Mouse (Mus musculus) liver, embryonic 14.5 days (tissue): ENCODE measurements around the gene Evl. TPM values are rescaled to one million over a fixed set of nuclear protein-coding genes. Genes with fewer than 3 reads are reported as not detected.
A peak's percentile ranks its signal among the peaks of the same experiment; 100 is the strongest.

Experiments used
- ATAC-seq: fragments of 200-750 bp; cut with Nextera tagmentation; 2 replicates; pipeline ENCODE4 v1.8.0; 2017; ENCODE audit warnings: moderate number of reproducible peaks, mild to moderate bottlenecking, moderate library complexity; ENCODE audit not compliant: insufficient read depth
- DNase-seq, 3 experiments: peaks; one replicate each; pipeline ENCODE4 v3.0.0-alpha.2; 2012 to 2013; ENCODE audit warnings: low read depth in 3 of 3, low spot score in 3 of 3
- H3K27ac ChIP-seq: fragments of 300-500 bp; sonication (generic); 2 replicates; pipeline ENCODE4 v1.5.1; 2014; ENCODE audit warnings: moderate library complexity, mild to moderate bottlenecking, control low read depth, inconsistent platforms
- H3K27me3 ChIP-seq: fragments of 300-500 bp; sonication (generic); 2 replicates; pipeline ENCODE4 v1.6.1; 2014; ENCODE audit warnings: mild to moderate bottlenecking, low read length, moderate library complexity; ENCODE audit not compliant: control insufficient read depth, insufficient read depth
- H3K36me3 ChIP-seq: fragments of 300-500 bp; sonication (generic); replicated peaks from 2 replicates; pipeline ENCODE4 v1.6.1; 2014; ENCODE audit warnings: low read depth; ENCODE audit not compliant: control insufficient read depth, insufficient read depth
- H3K4me1 ChIP-seq, 2 experiments: fragments of 200-500 bp in 1 of 2; fragments of 300-500 bp in 1 of 2; sonication (generic) in 1 of 2; replicated peaks; 2 replicates each; pipeline ENCODE4 v1.6.1; 2012 to 2014; ENCODE audit warnings: antibody characterized with exemption in 1 of 2, inconsistent platforms in 1 of 2, low read length in 1 of 2; ENCODE audit not compliant: control insufficient read depth in 2 of 2, insufficient read depth in 2 of 2
- H3K4me2 ChIP-seq: fragments of 300-500 bp; sonication (generic); 2 replicates; pipeline ENCODE4 v1.6.1; 2014; ENCODE audit warnings: low read depth, mild to moderate bottlenecking, control low read depth, moderate library complexity
- H3K4me3 ChIP-seq, 2 experiments: fragments of 200-500 bp in 1 of 2; fragments of 300-500 bp in 1 of 2; sonication (generic) in 1 of 2; 2 replicates each; pipeline ENCODE4 v1.5.1; 2012 to 2014; ENCODE audit warnings: low read depth in 2 of 2, low read length in 2 of 2, mild to moderate bottlenecking in 2 of 2, control low read depth in 1 of 2, inconsistent platforms in 1 of 2, moderate library complexity in 1 of 2; ENCODE audit not compliant: insufficient read depth in 1 of 2
- H3K9ac ChIP-seq: fragments of 300-500 bp; sonication (generic); replicated peaks from 2 replicates; pipeline ENCODE4 v1.6.1; 2014; ENCODE audit warnings: mild to moderate bottlenecking, control low read depth, moderate library complexity
- H3K9me3 ChIP-seq: fragments of 300-500 bp; sonication (generic); 2 replicates; pipeline ENCODE4 v1.6.1; 2016; ENCODE audit warnings: low read length, mixed read lengths; ENCODE audit not compliant: control insufficient read depth
- CTCF ChIP-seq: IDR thresholded peaks from 2 replicates; pipeline ENCODE4 v1.5.1; 2016; ENCODE audit warnings: antibody characterized with exemption, low read depth, control low read depth
- EP300 ChIP-seq: IDR thresholded peaks from 2 replicates; pipeline ENCODE4 v1.6.1; 2016; ENCODE audit warnings: antibody characterized with exemption, low read depth
- WGBS: fragments of 180-500 bp; shearing (Covaris S2); extraction: QIAGEN DNeasy Blood & Tissue Kit; methylation state at CpG from one replicate; pipeline ENCODE4 v1.1.7; 2014; ENCODE audit not compliant: insufficient replicate concordance; 5-methylcytosine and 5-hydroxymethylcytosine counted together
- polyA plus RNA-seq, 2 experiments: library from polyadenylated mRNA; depleted of rRNA in 1 of 2; stranded (reverse) in 1 of 2; unstranded in 1 of 2; fragments of >200 nt; fragmentation: Nextera tagmentation in 1 of 2; extraction: Ambion mirVana in 1 of 2; gene quantifications; 2 replicates each; pipeline versions ENCODE4 v1.2.1 to v1.2.3; 2012 to 2014

The Evl gene
- polyA plus RNA-seq, 2 experiments = 7.0 to 15.9 TPM

GRCm38 (mm10) chr12:108700037-108700436, 145.5 kb downstream of the Evl start:
- no peak for DNase-seq
- Histone ChIP-seq H3K27ac (no peak overlapping the region), H3K4me2 (no peak overlapping the region)

GRCm38 (mm10) chr12:108701221-108701620, 146.7 kb downstream of the Evl start:
- no peaks in the 10 kb centered on the region for H3K36me3 ChIP-seq
- no peaks in the 10 kb centered on the region for H3K9me3 ChIP-seq
- no peak overlapping the region for H3K9ac ChIP-seq
- TF ChIP-seq CTCF = no peak
- no peak for TF ChIP-seq EP300
- no peak overlapping the region for H3K4me3 ChIP-seq
- no peak overlapping the region for H3K27ac ChIP-seq
- H3K27me3 ChIP-seq = peaks cover 18% of the 10 kb centered on the region
- WGBS = 26% methylated on average over 2 of the region's 2 CpGs
- no peak overlapping the region for H3K4me2 ChIP-seq
- DNase-seq = no peak
- no peaks in the 10 kb centered on the region; a peak in 1 of 4 replicates for H3K4me1 ChIP-seq
- no peak for ATAC-seq

More at GRCm38 (mm10) chr12:108700037-108700436, 145.5 kb downstream of the Evl start:
- ATAC-seq = no peak
- Histone ChIP-seq H3K9ac (no peak overlapping the region), H3K9me3 (no peaks in the 10 kb centered on the region), H3K4me1 (no peaks in the 10 kb centered on the region; a peak in 1 of 4 replicates), H3K27me3 (peaks cover 18% of the 10 kb centered on the region), H3K36me3 (no peaks in the 10 kb centered on the region), H3K4me3 (no peak overlapping the region)
- 14% methylated on average over 5 of the region's 5 CpGs for WGBS
- TF ChIP-seq CTCF = no peak
- no peak for TF ChIP-seq EP300

GRCm38 (mm10) chr12:108702185-108702584, 147.7 kb downstream of the Evl start, which contains the start of gene Degs2:
TSS of gene Degs2 (minus strand) at chr12:108702315.
- Histone ChIP-seq H3K36me3 (no peaks in the 10 kb centered on the region), H3K27ac (no peak within 1 kb of the TSS), H3K4me3 (no peak within 1 kb of the TSS), H3K27me3 (peaks cover 18% of the 10 kb centered on the region), H3K4me1 (no peaks in the 10 kb centered on the region; a peak in 1 of 4 replicates), H3K9me3 (no peaks in the 10 kb centered on the region), H3K9ac (no peak within 1 kb of the TSS), H3K4me2 (no peak within 1 kb of the TSS)
- ATAC-seq (no peak), DNase-seq (no peak)
- WGBS = 2% methylated on average over 32 of the region's 32 CpGs
- TF ChIP-seq CTCF = no peak
- no peak for TF ChIP-seq EP300

- no peaks in the 10 kb centered on the region for H3K36me3 ChIP-seq
- no peaks in the 10 kb centered on the region for H3K4me1 ChIP-seq
- ATAC-seq = no peak
- no peak overlapping the region for H3K9ac ChIP-seq
- 51% methylated on average over 6 of the region's 6 CpGs for WGBS
- no peak for DNase-seq
- H3K9me3 ChIP-seq = no peaks in the 10 kb centered on the region
- H3K27me3 ChIP-seq = peaks cover 18% of the 10 kb centered on the region
- no peak overlapping the region for H3K4me3 ChIP-seq
- no peak for TF ChIP-seq CTCF
- TF ChIP-seq EP300 = no peak
- H3K4me2 ChIP-seq = no peak overlapping the region
- no peak overlapping the region for H3K27ac ChIP-seq
Observed at GRCm38 (mm10) chr12:108705486-108705885, 151.0 kb downstream of the Evl start.

- H3K27ac ChIP-seq = no peak overlapping the region
- WGBS = 31% methylated on average over 7 of the region's 7 CpGs
- no peak overlapping the region for H3K4me3 ChIP-seq
- peaks cover 17% of the 10 kb centered on the region for H3K27me3 ChIP-seq
- no peak for ATAC-seq
- no peaks in the 10 kb centered on the region; a peak in 1 of 4 replicates for H3K4me1 ChIP-seq
- no peaks in the 10 kb centered on the region for H3K9me3 ChIP-seq
- no peaks in the 10 kb centered on the region for H3K36me3 ChIP-seq
- no peak for DNase-seq
- H3K4me2 ChIP-seq = no peak overlapping the region
- no peak overlapping the region for H3K9ac ChIP-seq
- TF ChIP-seq CTCF = peak; percentile 26; the same call in 1 of the 2 replicates
- no peak for TF ChIP-seq EP300
Observed at GRCm38 (mm10) chr12:108706129-108706528, 151.6 kb downstream of the Evl start.
